Mouse (Mus musculus): ENCODE data around the gene Wdr45b.
"Not testable (repeated sequence)": the region's sequence is repeated elsewhere in the genome, so short reads cannot be mapped to it uniquely, and the experiment has no call there.

DNA sequence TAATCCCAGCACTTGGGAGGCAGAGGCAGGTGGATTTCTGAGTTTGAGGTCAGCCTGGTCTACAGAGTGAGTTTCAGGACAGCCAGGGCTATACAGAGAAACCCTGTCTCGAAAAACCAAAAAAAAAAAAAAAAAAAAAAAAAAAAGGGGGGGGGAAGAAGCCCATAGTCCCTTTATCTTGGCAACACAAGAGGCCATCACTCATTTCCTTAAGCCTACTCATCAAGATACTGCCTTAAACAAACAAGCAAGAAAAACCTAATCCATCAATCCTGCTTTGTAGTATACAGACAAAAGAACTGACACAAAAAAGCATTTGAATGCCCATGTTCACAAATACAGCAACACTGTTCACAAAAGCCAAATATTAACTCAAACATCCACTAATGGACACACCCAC is 11.8 kb downstream of the Wdr45b start:
- not testable (repeated sequence) for TF ChIP-seq POLR2A (IDR thresholded peaks at IDR 0.05; ENCODE audit: borderline replicate concordance, extremely low read depth, insufficient read depth, insufficient read length, poor library complexity, severe bottlenecking); CTCF (IDR thresholded peaks at IDR 0.05; ENCODE audit: borderline replicate concordance, extremely low read depth, insufficient read depth, insufficient read length)

Data from brain, embryonic 14.5 days (tissue).